9 mouse cellular contexts compared by ENCODE assay signal in genomic region chr12:117688655-117689548, GRCm38 (mm10).
DNase-seq lines count a peak whose midpoint lies in the region; ATAC-seq and TF ChIP-seq lines count a peak whose summit lies in the region.
"Had no signal": no experiment of that assay in that cellular context is flagged by ENCODE, and none has a peak within 500 bp of the region (broad histone marks: within the 10 kb centered on the region; RNA-seq: fewer than 3 reads in every experiment).

No protein-coding gene starts in this region.

- 0 out of 2 replicates have a peak, but pooled peaks cover 3% of the 10 kb centered on the region for H3K27me3 ChIP-seq in liver, postnatal 0 days (ENCODE audit: insufficient read depth, low read length)

- peak; percentile 68 for DNase-seq in layer of hippocampus, adult 11-12 months (ENCODE audit: low spot score)
- DNase-seq in layer of hippocampus, adult 9-10 months (ENCODE audit: low spot score) = no peak
- peak; percentile 46 to 56 for DNase-seq in cerebellum, postnatal 4 days (ENCODE audit: low spot score in 2 of 2)
- DNase-seq in layer of hippocampus, adult 8-10 months (ENCODE audit: low spot score in 2 of 2) = peak; percentile 59 to 72
- DNase-seq in liver, postnatal 0 days = peak; percentile 26
- DNase-seq in right cerebral cortex, postnatal 10 days (ENCODE audit: low spot score in 2 of 2) = peak; percentile 81 to 84
- DNase-seq in spleen, adult 12 weeks (ENCODE audit: low spot score) = no peak

- peak overlapping the region; percentile 59 for H3K4me2 ChIP-seq in liver, postnatal 0 days (ENCODE audit: low read depth, low read length)

- peak; percentile 25; the same call in 1 of the 2 replicates for ATAC-seq in granulocyte monocyte progenitor cell, adult 5-6 weeks (replicated peaks; ENCODE audit: poor library complexity, severe bottlenecking)
- ATAC-seq in liver, postnatal 0 days = no peak

- no peak overlapping the region for H3K9ac ChIP-seq in liver, postnatal 0 days (replicated peaks)

- TF ChIP-seq EP300 in liver, postnatal 0 days (IDR thresholded peaks at IDR 0.05; ENCODE audit: low read depth) = no peak

- H3K27ac ChIP-seq in liver, postnatal 0 days (ENCODE audit: low read depth) = no peak overlapping the region

- TF ChIP-seq CTCF in liver, postnatal 0 days (IDR thresholded peaks at IDR 0.05; ENCODE audit: low read depth) = no peak

- no peaks in the 10 kb centered on the region for H3K9me3 ChIP-seq in liver, postnatal 0 days (ENCODE audit: low read length)
- H3K9me3 ChIP-seq: megakaryocyte, embryonic 14.5 days had no signal

- peak overlapping the region; percentile 15; the same call in 1 of the 2 replicates for H3K4me3 ChIP-seq in liver, postnatal 0 days (ENCODE audit: low read depth, low read length)
- H3K4me3 ChIP-seq: megakaryocyte, embryonic 14.5 days had no signal

- no peaks in the 10 kb centered on the region for H3K36me3 ChIP-seq in liver, postnatal 0 days (replicated peaks; ENCODE audit: insufficient read depth, low read length)

- WGBS in liver, postnatal 0 days (ENCODE audit: insufficient replicate concordance) = 40% methylated on average over 32 of the region's 32 CpGs

- H3K4me1 ChIP-seq in liver, postnatal 0 days (ENCODE audit: insufficient read depth) = no peaks in the 10 kb centered on the region; the same call in 1 of the 2 replicates
- H3K4me1 ChIP-seq: megakaryocyte, embryonic 14.5 days had no signal

Comparison
In these comparisons a context has a peak if more than half of its experiments do, and no peak if none do; other contexts are left out.
1. DNase-seq: peak in layer of hippocampus, adult 11-12 months (single experiment), cerebellum, postnatal 4 days (2 of 2), layer of hippocampus, adult 8-10 months (2 of 2), liver, postnatal 0 days (single experiment) and right cerebral cortex, postnatal 10 days (2 of 2); none in layer of hippocampus, adult 9-10 months (single experiment) and spleen, adult 12 weeks (single experiment).